ENCODE assay signal across 9 mouse cellular contexts in the genomic region with DNA sequence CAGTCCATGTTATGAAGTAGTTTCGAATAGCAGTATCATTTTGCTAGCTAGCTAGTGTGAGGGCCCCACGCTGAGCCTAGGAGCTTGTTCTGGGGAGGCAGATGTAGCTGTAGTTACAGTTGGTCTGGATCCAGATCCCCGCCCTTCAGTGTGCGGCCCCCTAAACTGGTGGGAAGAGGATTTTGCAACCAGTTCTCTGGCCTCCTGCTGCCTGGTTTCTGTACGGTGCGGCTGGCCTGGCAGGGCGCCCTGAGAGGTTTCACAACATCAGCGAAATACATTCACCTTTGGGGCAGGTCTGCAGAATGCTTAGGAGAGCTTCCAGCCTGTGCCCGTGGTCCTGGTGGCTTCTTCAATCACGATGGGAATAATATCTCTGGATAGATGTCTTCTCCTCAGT. TPM values are rescaled to one million over a fixed set of nuclear protein-coding genes. Genes with fewer than 3 reads are reported as not detected.
DNase-seq lines count a peak whose midpoint lies in the region; ATAC-seq and TF ChIP-seq lines count a peak whose summit lies in the region.
"Had no signal": no experiment of that assay in that cellular context is flagged by ENCODE, and none has a peak within 500 bp of the region (broad histone marks: within the 10 kb centered on the region; RNA-seq: fewer than 3 reads in every experiment).

No protein-coding gene starts in this region.

- ATAC-seq in midbrain, embryonic 12.5 days (ENCODE audit: low FRiP score, low read depth), result no peak
- no peak for ATAC-seq in hindbrain, postnatal 0 days
- ATAC-seq in liver, embryonic 12.5 days, result no peak
- no peak for ATAC-seq in stomach, embryonic 15.5 days (ENCODE audit: insufficient read depth, low FRiP score, low read depth)

- H3K9me3 ChIP-seq in midbrain, embryonic 12.5 days, result no peaks in the 10 kb centered on the region
- no peaks in the 10 kb centered on the region for H3K9me3 ChIP-seq in midbrain, embryonic 10.5 days (replicated peaks)
- no peaks in the 10 kb centered on the region for H3K9me3 ChIP-seq in hindbrain, postnatal 0 days (ENCODE audit: low read length)
- H3K9me3 ChIP-seq in liver, embryonic 12.5 days (replicated peaks), result no peaks in the 10 kb centered on the region
- H3K9me3 ChIP-seq in stomach, embryonic 15.5 days, result no peaks in the 10 kb centered on the region

- no peak overlapping the region for H3K4me3 ChIP-seq in midbrain, embryonic 12.5 days
- no peak overlapping the region for H3K4me3 ChIP-seq in midbrain, embryonic 10.5 days
- peak overlapping the region; percentile 74; the same call in 1 of the 2 replicates for H3K4me3 ChIP-seq in hindbrain, postnatal 0 days (ENCODE audit: low read length)
- H3K4me3 ChIP-seq in liver, embryonic 12.5 days, result peak overlapping the region; percentile 34
- H3K4me3 ChIP-seq in stomach, embryonic 15.5 days (replicated peaks), result peak overlapping the region; percentile 69; the same call in 1 of the 2 replicates
- H3K4me3 ChIP-seq: myocyte had no signal

- H3K9ac ChIP-seq in midbrain, embryonic 12.5 days (replicated peaks), result no peak overlapping the region
- H3K9ac ChIP-seq in hindbrain, postnatal 0 days (replicated peaks; ENCODE audit: low read length), result peak overlapping the region; percentile 70; the same call in 1 of the 2 replicates
- peak overlapping the region; percentile 17; the same call in 1 of the 2 replicates for H3K9ac ChIP-seq in liver, embryonic 12.5 days
- no peak overlapping the region for H3K9ac ChIP-seq in stomach, embryonic 15.5 days

- H3K36me3 ChIP-seq in midbrain, embryonic 12.5 days, result 0 out of 2 replicates have a peak, but pooled peaks cover 3% of the 10 kb centered on the region
- peaks cover 3% of the 10 kb centered on the region; the same call in 1 of the 2 replicates for H3K36me3 ChIP-seq in midbrain, embryonic 10.5 days
- no peaks in the 10 kb centered on the region for H3K36me3 ChIP-seq in hindbrain, postnatal 0 days (ENCODE audit: insufficient read depth, low read length)
- H3K36me3 ChIP-seq in liver, embryonic 12.5 days, result peaks cover 9% of the 10 kb centered on the region; the same call in 1 of the 2 replicates
- no peaks in the 10 kb centered on the region for H3K36me3 ChIP-seq in stomach, embryonic 15.5 days

- peaks cover 13% of the 10 kb centered on the region for H3K27me3 ChIP-seq in midbrain, embryonic 12.5 days
- H3K27me3 ChIP-seq in midbrain, embryonic 10.5 days (ENCODE audit: low read depth, poor library complexity, severe bottlenecking), result peaks cover 9% of the 10 kb centered on the region
- H3K27me3 ChIP-seq in hindbrain, postnatal 0 days (ENCODE audit: insufficient read depth, low read length), result no peaks in the 10 kb centered on the region
- H3K27me3 ChIP-seq in liver, embryonic 12.5 days (replicated peaks), result peaks cover 6% of the 10 kb centered on the region; the same call in 1 of the 2 replicates
- no peaks in the 10 kb centered on the region for H3K27me3 ChIP-seq in stomach, embryonic 15.5 days (replicated peaks)

- peaks cover 16% of the 10 kb centered on the region for H3K4me1 ChIP-seq in midbrain, embryonic 12.5 days
- H3K4me1 ChIP-seq in midbrain, embryonic 10.5 days, result peaks cover 27% of the 10 kb centered on the region
- H3K4me1 ChIP-seq in hindbrain, postnatal 0 days (ENCODE audit: insufficient read depth, low read length), result peaks cover 15% of the 10 kb centered on the region
- H3K4me1 ChIP-seq in liver, embryonic 12.5 days, result peaks cover 50% of the 10 kb centered on the region
- peaks cover 25% of the 10 kb centered on the region for H3K4me1 ChIP-seq in stomach, embryonic 15.5 days

- TF ChIP-seq CTCF in hindbrain, postnatal 0 days (IDR thresholded peaks at IDR 0.05; ENCODE audit: low read depth), result no peak

- WGBS in midbrain, embryonic 12.5 days, result 87% methylated on average over 10 of the region's 10 CpGs
- 89% methylated on average over 10 of the region's 10 CpGs for WGBS in midbrain, embryonic 10.5 days
- WGBS in hindbrain, postnatal 0 days, result 59% methylated on average over 10 of the region's 10 CpGs
- WGBS in liver, embryonic 12.5 days (ENCODE audit: insufficient replicate concordance), result 56% methylated on average over 10 of the region's 10 CpGs
- WGBS in stomach, embryonic 15.5 days, result 59% methylated on average over 10 of the region's 10 CpGs

- DNase-seq in midbrain, embryonic 10.5 days (ENCODE audit: low spot score), result no peak
- peak; percentile 27 for DNase-seq in hindbrain, postnatal 0 days (ENCODE audit: low spot score)
- DNase-seq in spleen, postnatal 10 days (ENCODE audit: low spot score in 2 of 2), result no peak
- no peak for DNase-seq in embryo, embryonic 10 days (ENCODE audit: low spot score)

- 0 out of 2 replicates have a peak overlapping the region, but pooled peaks have one; percentile 86 for H3K4me2 ChIP-seq in midbrain, embryonic 12.5 days (replicated peaks)
- H3K4me2 ChIP-seq in hindbrain, postnatal 0 days (ENCODE audit: low read depth, low read length), result peak overlapping the region; percentile 72
- peak overlapping the region; percentile 94 for H3K4me2 ChIP-seq in liver, embryonic 12.5 days
- peak overlapping the region; percentile 90 for H3K4me2 ChIP-seq in stomach, embryonic 15.5 days

- H3K27ac ChIP-seq in midbrain, embryonic 12.5 days (replicated peaks), result no peak overlapping the region
- no peak overlapping the region for H3K27ac ChIP-seq in midbrain, embryonic 10.5 days (replicated peaks)
- H3K27ac ChIP-seq in hindbrain, postnatal 0 days, result no peak overlapping the region
- peak overlapping the region; percentile 73; the same call in 1 of the 2 replicates for H3K27ac ChIP-seq in liver, embryonic 12.5 days
- 0 out of 2 replicates have a peak overlapping the region, but pooled peaks have one; percentile 0 for H3K27ac ChIP-seq in stomach, embryonic 15.5 days

RNA-seq across cellular contexts. Expression of a gene that starts 2.0 kb away (rescaled TPM):
- 17.5 and 19.6 TPM in 2 replicates for polyA plus RNA-seq in midbrain, embryonic 12.5 days (2016; fragmentation: Nextera tagmentation; extraction: Ambion mirVana)
- 21.3 and 24.2 TPM in 2 replicates for polyA plus RNA-seq in midbrain, embryonic 10.5 days (2016; fragmentation: Nextera tagmentation; extraction: Ambion mirVana)
- 30.0 and 43.3 TPM in 2 replicates for total RNA-seq in hindbrain, postnatal 0 days (2014; rRNA removed)
- polyA plus RNA-seq in hindbrain, postnatal 0 days (2015; fragmentation: Nextera tagmentation; extraction: Ambion mirVana), result 26.6 and 27.6 TPM in 2 replicates
- polyA plus RNA-seq in liver, embryonic 12.5 days (2016; fragmentation: Nextera tagmentation; extraction: Ambion mirVana), result 49.4 and 52.0 TPM in 2 replicates
- polyA plus RNA-seq in stomach, embryonic 15.5 days (2015; fragmentation: Nextera tagmentation; extraction: Ambion mirVana), result 27.6 and 30.7 TPM in 2 replicates

RNA-seq across cellular contexts. Expression of a gene that starts 21.7 kb away (rescaled TPM):
- polyA plus RNA-seq in midbrain, embryonic 12.5 days (2016; fragmentation: Nextera tagmentation; extraction: Ambion mirVana), result not detected in 2 replicates
- polyA plus RNA-seq in midbrain, embryonic 10.5 days (2016; fragmentation: Nextera tagmentation; extraction: Ambion mirVana), result not detected in 2 replicates
- not detected in 2 replicates for total RNA-seq in hindbrain, postnatal 0 days (2014; rRNA removed)
- not detected in 2 replicates for polyA plus RNA-seq in hindbrain, postnatal 0 days (2015; fragmentation: Nextera tagmentation; extraction: Ambion mirVana)
- not detected in 2 replicates for polyA plus RNA-seq in liver, embryonic 12.5 days (2016; fragmentation: Nextera tagmentation; extraction: Ambion mirVana)
- polyA plus RNA-seq in stomach, embryonic 15.5 days (2015; fragmentation: Nextera tagmentation; extraction: Ambion mirVana), result not detected in 2 replicates
- polyA plus RNA-seq: gonadal fat pad, adult 2 months had no signal

RNA-seq across cellular contexts. Expression of a gene that starts 28.6 kb away (rescaled TPM):
- polyA plus RNA-seq in midbrain, embryonic 12.5 days (2016; fragmentation: Nextera tagmentation; extraction: Ambion mirVana), result not detected in 2 replicates
- 0.09 TPM in 1 of 2 replicates, not detected in the other for polyA plus RNA-seq in midbrain, embryonic 10.5 days (2016; fragmentation: Nextera tagmentation; extraction: Ambion mirVana)
- not detected in 2 replicates for total RNA-seq in hindbrain, postnatal 0 days (2014; rRNA removed)
- polyA plus RNA-seq in hindbrain, postnatal 0 days (2015; fragmentation: Nextera tagmentation; extraction: Ambion mirVana), result not detected in 2 replicates
- not detected in 2 replicates for polyA plus RNA-seq in liver, embryonic 12.5 days (2016; fragmentation: Nextera tagmentation; extraction: Ambion mirVana)
- not detected in 2 replicates for polyA plus RNA-seq in stomach, embryonic 15.5 days (2015; fragmentation: Nextera tagmentation; extraction: Ambion mirVana)
- polyA plus RNA-seq: gonadal fat pad, adult 2 months had no signal

Comparison
In these comparisons a context has a peak if more than half of its experiments do, and no peak if none do; other contexts are left out.
1. H3K27ac ChIP-seq: peak in liver, embryonic 12.5 days (single experiment) and stomach, embryonic 15.5 days (single experiment); none in midbrain, embryonic 12.5 days (single experiment), midbrain, embryonic 10.5 days (single experiment) and hindbrain, postnatal 0 days (single experiment).
2. H3K4me3 ChIP-seq: peak in hindbrain, postnatal 0 days (single experiment), liver, embryonic 12.5 days (single experiment) and stomach, embryonic 15.5 days (single experiment); none in midbrain, embryonic 12.5 days (single experiment) and midbrain, embryonic 10.5 days (single experiment).
3. H3K9ac ChIP-seq: peak in hindbrain, postnatal 0 days (single experiment) and liver, embryonic 12.5 days (single experiment); none in midbrain, embryonic 12.5 days (single experiment) and stomach, embryonic 15.5 days (single experiment).
4. Peak in every context shown above with its lines, with median percentiles within 50 percentile points of each other: H3K4me2 ChIP-seq.